In genomic region chr12:85859511-85860189, GRCm38 (mm10) we compare ENCODE assay signal across 12 mouse cellular contexts. TPM values are rescaled to one million over a fixed set of nuclear protein-coding genes. Genes with fewer than 3 reads are reported as not detected.
A peak's percentile ranks its signal among the peaks of the same experiment; 100 is the strongest.
DNase-seq lines count a peak whose midpoint lies in the region; TF ChIP-seq lines count a peak whose summit lies in the region.
"Had no signal": no experiment of that assay in that cellular context is flagged by ENCODE, and none has a peak within 500 bp of the region (broad histone marks: within the 10 kb centered on the region; RNA-seq: fewer than 3 reads in every experiment).

No protein-coding gene starts in this region.

- WGBS in cerebellum, adult 2 months: 33% methylated on average over 3 of the region's 3 CpGs

- no peak for TF ChIP-seq CTCF in cerebellum, adult 2 months (IDR thresholded peaks at IDR 0.05; ENCODE audit: borderline replicate concordance, insufficient read depth, low read depth, low read length)

- H3K4me1 ChIP-seq in cerebellum, adult 2 months (ENCODE audit: control insufficient read depth, insufficient read depth, low read length): peaks cover 13% of the 10 kb centered on the region; the same call in 1 of the 2 replicates

- H3K4me3 ChIP-seq in cerebellum, adult 2 months (replicated peaks; ENCODE audit: insufficient read depth, low read depth, low read length): no peak overlapping the region
- H3K4me3 ChIP-seq: embryonic facial prominence, embryonic 13.5 days; limb, embryonic 12.5 days; midbrain, embryonic 13.5 days had no signal

- no peaks in the 10 kb centered on the region for H3K27me3 ChIP-seq in cerebellum, adult 2 months (ENCODE audit: control insufficient read depth, insufficient read depth, low read length)
- H3K27me3 ChIP-seq: embryonic facial prominence, embryonic 13.5 days; limb, embryonic 12.5 days; midbrain, embryonic 13.5 days had no signal

- TF ChIP-seq POLR2A in cerebellum, adult 2 months (IDR thresholded peaks at IDR 0.05; ENCODE audit: borderline replicate concordance, insufficient read depth, low read length): no peak

- H3K27ac ChIP-seq in cerebellum, adult 2 months (ENCODE audit: insufficient read depth, low read length): no peak overlapping the region
- H3K27ac ChIP-seq: embryonic facial prominence, embryonic 13.5 days; limb, embryonic 12.5 days; midbrain, embryonic 13.5 days had no signal

- DNase-seq in cerebellum, adult 11-12 months: peak; percentile 34
- DNase-seq in cerebellum, adult 8-10 months: no peak
- DNase-seq in kidney, postnatal 14 days: peak; percentile 10
- DNase-seq in kidney, postnatal 36 days: no peak
- peak; percentile 30 to 40 for DNase-seq in cerebellum, adult 2 months
- DNase-seq in lung, postnatal 10 days: peak; percentile 36
- no peak for DNase-seq in frontal cortex, postnatal 14 days (ENCODE audit: low spot score in 2 of 2)
- DNase-seq in layer of hippocampus, adult 18-20 months (ENCODE audit: low spot score in 2 of 2): no peak
- DNase-seq: kidney, adult 9 months had no signal

RNA-seq across cellular contexts. Expression of gene Ttll5, which starts 35.2 kb away (rescaled TPM):
- polyA plus RNA-seq in cerebellum, adult 2 months (2012; rRNA removed): 88.4 and 93.0 TPM in 2 replicates
- 10 to 100 TPM; 47.2 to 51.8 TPM for total RNA-seq in layer of hippocampus, adult 18-20 months (2021)

RNA-seq across cellular contexts. Expression of gene Erg28, which starts 35.3 kb away (rescaled TPM):
- polyA plus RNA-seq in cerebellum, adult 2 months (2012; rRNA removed): 100 and 107 TPM in 2 replicates
- 10 to 100 TPM; 54.2 to 61.2 TPM for total RNA-seq in layer of hippocampus, adult 18-20 months (2021)

Comparison
In these comparisons a context has a peak if more than half of its experiments do, and no peak if none do; other contexts are left out.
1. DNase-seq: peak in cerebellum, adult 11-12 months (single experiment), kidney, postnatal 14 days (single experiment), cerebellum, adult 2 months (2 of 2) and lung, postnatal 10 days (single experiment); none in cerebellum, adult 8-10 months (single experiment), kidney, postnatal 36 days (0 of 2), frontal cortex, postnatal 14 days (0 of 2) and layer of hippocampus, adult 18-20 months (0 of 2).